Mouse (Mus musculus): Measurements from ENCODE around the gene Yipf2.
"Not testable (repeated sequence)": the region's sequence is repeated elsewhere in the genome, so short reads cannot be mapped to it uniquely, and the experiment has no call there.

Gene Yipf2

GRCm38 (mm10) chr9:21555198-21555742 lies 37.4 kb downstream of the Yipf2 start:
- no peak for DNase-seq

- no peak for DNase-seq
Measured at GRCm38 (mm10) chr9:21553607-21554273, 38.9 kb downstream of the Yipf2 start.

GRCm38 (mm10) chr9:21551049-21551448 lies 41.6 kb downstream of the Yipf2 start:
- no peak for DNase-seq

- DNase-seq: peak; percentile 70
Measured at GRCm38 (mm10) chr9:21547075-21547941, 45.3 kb downstream of the Yipf2 start.

DNA sequence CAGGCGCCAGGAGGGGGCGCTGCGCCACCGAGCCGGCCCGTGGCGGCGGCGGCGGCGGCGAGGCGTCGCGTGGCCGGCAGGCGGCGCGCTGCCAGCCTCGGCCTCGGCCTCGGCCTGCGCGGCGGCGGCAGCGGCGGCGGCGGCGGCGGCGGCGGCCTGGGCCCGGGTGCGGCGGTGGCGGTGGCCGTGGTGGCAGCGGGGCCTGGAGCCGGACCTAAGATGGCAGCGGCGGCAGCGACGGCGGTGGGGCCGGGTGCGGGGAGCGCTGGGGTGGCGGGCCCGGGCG lies 45.9 kb downstream of the Yipf2 start, which contains the start of gene Carm1:
Carm1 (plus strand) TSS at position 106 of the 286 bp plus-strand sequence.
- DNase-seq: no peak

- DNase-seq: peak; percentile 100
Measured at GRCm38 (mm10) chr9:21545916-21546788, 46.5 kb downstream of the Yipf2 start.

DNA sequence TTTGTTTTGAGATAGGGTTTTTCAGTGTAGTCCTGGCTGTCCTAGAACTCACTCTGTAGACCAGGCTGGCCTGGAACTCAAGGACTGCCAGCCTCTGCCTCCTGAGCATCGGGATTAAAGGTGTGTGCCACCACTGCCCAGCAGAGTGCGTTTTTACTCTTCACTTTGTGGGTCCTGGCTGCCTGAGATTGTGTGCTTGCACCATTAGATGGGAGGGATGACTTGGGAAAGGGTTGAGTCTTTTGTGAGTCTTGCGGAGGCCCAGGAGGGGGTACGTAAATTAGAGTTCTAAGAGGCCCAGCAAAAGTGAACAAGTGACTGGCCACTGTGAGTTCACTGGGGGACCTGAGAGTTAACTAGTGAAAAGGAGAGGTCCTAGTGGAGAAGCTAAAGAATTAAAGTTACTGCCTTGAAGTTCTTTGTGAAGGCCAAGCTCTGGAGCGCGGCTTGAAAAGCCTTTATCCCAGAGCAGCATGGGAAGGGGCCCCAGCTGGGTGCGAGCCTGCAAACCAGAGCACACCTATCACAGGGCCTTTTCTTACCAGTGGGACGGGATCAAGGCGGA lies 47.2 kb downstream of the Yipf2 start:
- DNase-seq: peak; percentile 17

- DNase-seq: not testable (repeated sequence)
Measured at GRCm38 (mm10) chr9:21542001-21542400, 50.6 kb downstream of the Yipf2 start.

- DNase-seq: no peak
Measured at GRCm38 (mm10) chr9:21539981-21540753, 52.5 kb downstream of the Yipf2 start.

Data from lung, postnatal 10 days (tissue).